Mouse (Mus musculus) bone marrow macrophage, adult 2 months (primary cell): ENCODE data around the gene Mzf1. TPM values are rescaled to one million over a fixed set of nuclear protein-coding genes. Genes with fewer than 3 reads are reported as not detected.
"Not testable (repeated sequence)": the region's sequence is repeated elsewhere in the genome, so short reads cannot be mapped to it uniquely, and the experiment has no call there.

Experiments used
- H3K27ac ChIP-seq: 2 replicates; pipeline ENCODE4 v1.5.1; 2012; ENCODE audit warnings: low read depth, low read length; ENCODE audit not compliant: insufficient read depth
- H3K4me1 ChIP-seq: 2 replicates; pipeline ENCODE4 v1.6.1; 2012; ENCODE audit warnings: low read length; ENCODE audit not compliant: control insufficient read depth, insufficient read depth
- H3K4me3 ChIP-seq: 2 replicates; pipeline ENCODE4 v1.5.1; 2012; ENCODE audit warnings: mild to moderate bottlenecking, low read length, moderate library complexity; ENCODE audit not compliant: insufficient read depth
- CTCF ChIP-seq: IDR thresholded peaks from 2 replicates; pipeline ENCODE4 v1.5.1; 2012; ENCODE audit warnings: low read depth, mild to moderate bottlenecking, low read length, moderate library complexity
- POLR2A ChIP-seq: IDR thresholded peaks from 2 replicates; pipeline ENCODE4 v1.6.1; 2012; ENCODE audit warnings: mild to moderate bottlenecking, low read depth, low read length, borderline replicate concordance
- polyA plus RNA-seq: library from polyadenylated mRNA; stranded (reverse); fragments of >200 nt; gene quantifications from 2 replicates; pipeline ENCODE4 v1.2.4, GENCODE M21; 2012; ENCODE audit not compliant: missing spikeins, insufficient read depth, insufficient read length

Gene Mzf1
- 1.2 and 1.5 TPM in 2 replicates for polyA plus RNA-seq

- Histone ChIP-seq H3K4me3 (peak within 1 kb of the TSS; percentile 93), H3K4me1 (peaks cover 5% of the 10 kb centered on the region), H3K27ac (peak within 1 kb of the TSS; percentile 79)
- TF ChIP-seq CTCF, result no peak
- no peak for TF ChIP-seq POLR2A
Measured at GRCm38 (mm10) chr7:13054287-13055010, at the start of gene Mzf1. Gene Mzf1, minus strand, starts transcription at chr7:13054764.

- TF ChIP-seq POLR2A (no peak), CTCF (no peak)
- Histone ChIP-seq H3K4me1 (no peaks in the 10 kb centered on the region), H3K4me3 (no peak within 1 kb of the TSS), H3K27ac (no peak within 1 kb of the TSS)
Measured at GRCm38 (mm10) chr7:13095073-13095472, 40.5 kb upstream of the Mzf1 start, which contains the start of gene Vmn1r85. Gene Vmn1r85, minus strand, starts transcription at chr7:13095173.

GRCm38 (mm10) chr7:13072293-13072692 is 17.7 kb upstream of the Mzf1 start:
- Histone ChIP-seq H3K4me1 (no peaks in the 10 kb centered on the region), H3K27ac (no peak overlapping the region), H3K4me3 (no peak overlapping the region)
- no peak for TF ChIP-seq POLR2A
- TF ChIP-seq CTCF, result no peak

GRCm38 (mm10) chr7:13063399-13063798 is 8.8 kb upstream of the Mzf1 start:
- not testable (repeated sequence) for H3K4me1 ChIP-seq, H3K4me3 ChIP-seq

GRCm38 (mm10) chr7:13059536-13059935 is 5.0 kb upstream of the Mzf1 start:
- no peaks in the 10 kb centered on the region; the same call in 1 of the 2 replicates for H3K4me1 ChIP-seq
- H3K27ac ChIP-seq, result no peak overlapping the region
- H3K4me3 ChIP-seq, result no peak overlapping the region
- TF ChIP-seq POLR2A, result no peak
- TF ChIP-seq CTCF, result no peak

More at GRCm38 (mm10) chr7:13063399-13063798, 8.8 kb upstream of the Mzf1 start:
- H3K27ac ChIP-seq, result not testable (repeated sequence)

- Histone ChIP-seq H3K4me1 (peaks cover 5% of the 10 kb centered on the region), H3K27ac (no peak overlapping the region), H3K4me3 (no peak overlapping the region)
- TF ChIP-seq POLR2A (no peak), CTCF (no peak)
Measured at GRCm38 (mm10) chr7:13056913-13057700, 2.5 kb upstream of the Mzf1 start.

GRCm38 (mm10) chr7:13053961-13054286 is 640 bp downstream of the Mzf1 start:
- H3K4me1 ChIP-seq, result peaks cover 5% of the 10 kb centered on the region
- H3K27ac ChIP-seq, result no peak overlapping the region
- H3K4me3 ChIP-seq, result peak overlapping the region; percentile 93
- 0 out of 2 replicates have a peak, but pooled peaks have one; percentile 67 for TF ChIP-seq POLR2A
- TF ChIP-seq CTCF, result no peak

- TF ChIP-seq CTCF (no peak), POLR2A (no peak)
- Histone ChIP-seq H3K4me3 (peak overlapping the region; percentile 93; the same call in 1 of the 2 replicates), H3K4me1 (peaks cover 5% of the 10 kb centered on the region), H3K27ac (no peak overlapping the region)
Measured at GRCm38 (mm10) chr7:13053501-13053900, 1.1 kb downstream of the Mzf1 start.

- Histone ChIP-seq H3K4me1 (peaks cover 5% of the 10 kb centered on the region), H3K27ac (no peak overlapping the region), H3K4me3 (no peak overlapping the region)
- TF ChIP-seq CTCF (no peak), POLR2A (no peak)
Measured at GRCm38 (mm10) chr7:13053001-13053400, 1.6 kb downstream of the Mzf1 start.

- no peaks in the 10 kb centered on the region for H3K4me1 ChIP-seq
- H3K4me3 ChIP-seq, result no peak overlapping the region
- no peak overlapping the region for H3K27ac ChIP-seq
- no peak for TF ChIP-seq POLR2A
- TF ChIP-seq CTCF, result peak; percentile 23; the same call in 1 of the 2 replicates
Measured at GRCm38 (mm10) chr7:13046084-13046483, 8.5 kb downstream of the Mzf1 start.
